Mouse (Mus musculus) kidney, embryonic 15.5 days (tissue): ENCODE results near the gene Aco2. TPM values are rescaled to one million over a fixed set of nuclear protein-coding genes. Genes with fewer than 3 reads are reported as not detected.

Source experiments
- ATAC-seq: fragments of 200-750 bp; cut with Nextera tagmentation; replicated peaks from 2 replicates; pipeline ENCODE4 v1.8.0; 2017; ENCODE audit warnings: moderate TSS enrichment; ENCODE audit not compliant: low FRiP score
- H3K27ac ChIP-seq: fragments of 300-500 bp; sonication (generic); 2 replicates; pipeline ENCODE4 v1.5.1; 2015; ENCODE audit warnings: mild to moderate bottlenecking, inconsistent platforms
- H3K27me3 ChIP-seq: fragments of 300-500 bp; sonication (generic); 2 replicates; pipeline ENCODE4 v1.6.1; 2015; ENCODE audit warnings: inconsistent platforms
- H3K36me3 ChIP-seq: fragments of 300-500 bp; sonication (generic); 2 replicates; pipeline ENCODE4 v1.6.1; 2015; ENCODE audit warnings: inconsistent platforms
- H3K4me1 ChIP-seq: fragments of 300-500 bp; sonication (generic); 2 replicates; pipeline ENCODE4 v1.6.1; 2015; ENCODE audit warnings: inconsistent platforms
- H3K4me2 ChIP-seq: fragments of 300-500 bp; sonication (generic); 2 replicates; pipeline ENCODE4 v1.6.1; 2015; ENCODE audit warnings: moderate library complexity, mild to moderate bottlenecking, inconsistent platforms
- H3K4me3 ChIP-seq: fragments of 300-500 bp; sonication (generic); replicated peaks from 2 replicates; pipeline ENCODE4 v1.5.1; 2015; ENCODE audit warnings: mild to moderate bottlenecking, inconsistent platforms
- H3K9ac ChIP-seq: fragments of 300-500 bp; sonication (generic); 2 replicates; pipeline ENCODE4 v1.6.1; 2015; ENCODE audit warnings: mild to moderate bottlenecking, inconsistent platforms
- H3K9me3 ChIP-seq: fragments of 300-500 bp; sonication (generic); replicated peaks from 2 replicates; pipeline ENCODE4 v1.6.1; 2016; ENCODE audit warnings: inconsistent platforms
- WGBS: fragments of 180-500 bp; shearing (Covaris S2); methylation state at CpG from one replicate; pipeline ENCODE4 v1.1.7; 2015; ENCODE audit warnings: mixed read lengths; 5-methylcytosine and 5-hydroxymethylcytosine counted together
- polyA plus RNA-seq: library from polyadenylated mRNA; unstranded; fragments of >200 nt; fragmentation: Nextera tagmentation; extraction: Ambion mirVana; gene quantifications from 2 replicates; pipeline ENCODE4 v1.2.1, GENCODE M21; 2015

Aco2 gene
- polyA plus RNA-seq, 1 experiment from 2014 or later, result 224 TPM

- 75% methylated on average over 10 of the region's 10 CpGs for WGBS
- H3K36me3 ChIP-seq, result peaks cover 45% of the 10 kb centered on the region
- no peak overlapping the region for H3K27ac ChIP-seq
- no peak overlapping the region for H3K4me3 ChIP-seq
- H3K4me1 ChIP-seq, result 0 out of 2 replicates have a peak, but pooled peaks cover 4% of the 10 kb centered on the region
- no peak overlapping the region for H3K4me2 ChIP-seq
- ATAC-seq, result no peak
- no peaks in the 10 kb centered on the region for H3K9me3 ChIP-seq
- H3K9ac ChIP-seq, result no peak overlapping the region
- H3K27me3 ChIP-seq, result no peaks in the 10 kb centered on the region
Measured at GRCm38 (mm10) chr15:81949076-81949475, 77.0 kb downstream of the Aco2 start.

GRCm38 (mm10) chr15:81949476-81950131 lies 77.5 kb downstream of the Aco2 start:
- H3K9ac ChIP-seq, result no peak overlapping the region
- H3K36me3 ChIP-seq, result peaks cover 50% of the 10 kb centered on the region
- no peak overlapping the region for H3K4me2 ChIP-seq
- H3K27ac ChIP-seq, result no peak overlapping the region
- no peaks in the 10 kb centered on the region for H3K9me3 ChIP-seq
- ATAC-seq, result no peak; the same call in none of the 2 replicates
- 58% methylated on average over 11 of the region's 11 CpGs for WGBS
- H3K4me3 ChIP-seq, result no peak overlapping the region
- no peaks in the 10 kb centered on the region for H3K27me3 ChIP-seq
- H3K4me1 ChIP-seq, result 0 out of 2 replicates have a peak, but pooled peaks cover 4% of the 10 kb centered on the region

- no peak overlapping the region for H3K4me3 ChIP-seq
- no peak overlapping the region for H3K9ac ChIP-seq
- H3K27me3 ChIP-seq, result no peaks in the 10 kb centered on the region
- 0 out of 2 replicates have a peak, but pooled peaks cover 4% of the 10 kb centered on the region for H3K4me1 ChIP-seq
- peaks cover 58% of the 10 kb centered on the region for H3K36me3 ChIP-seq
- ATAC-seq, result no peak
- H3K4me2 ChIP-seq, result no peak overlapping the region
- no peak overlapping the region for H3K27ac ChIP-seq
- H3K9me3 ChIP-seq, result no peaks in the 10 kb centered on the region
- 66% methylated on average over 5 of the region's 5 CpGs for WGBS
Measured at GRCm38 (mm10) chr15:81950716-81951115, 78.6 kb downstream of the Aco2 start.

- Histone ChIP-seq H3K36me3 (peaks cover 58% of the 10 kb centered on the region), H3K27me3 (no peaks in the 10 kb centered on the region), H3K4me3 (no peak overlapping the region), H3K4me1 (0 out of 2 replicates have a peak, but pooled peaks cover 4% of the 10 kb centered on the region), H3K4me2 (no peak overlapping the region), H3K27ac (no peak overlapping the region), H3K9ac (no peak overlapping the region), H3K9me3 (no peaks in the 10 kb centered on the region)
- 89% methylated on average over 9 of the region's 9 CpGs for WGBS
- ATAC-seq, result no peak
Measured at GRCm38 (mm10) chr15:81951159-81951558, 79.0 kb downstream of the Aco2 start.

GRCm38 (mm10) chr15:81952310-81952709 lies 80.2 kb downstream of the Aco2 start:
- Histone ChIP-seq H3K9ac (no peak overlapping the region), H3K36me3 (peaks cover 49% of the 10 kb centered on the region), H3K4me1 (0 out of 2 replicates have a peak, but pooled peaks cover 4% of the 10 kb centered on the region), H3K4me2 (no peak overlapping the region), H3K4me3 (no peak overlapping the region), H3K27ac (no peak overlapping the region), H3K27me3 (no peaks in the 10 kb centered on the region), H3K9me3 (no peaks in the 10 kb centered on the region)
- 85% methylated on average over 4 of the region's 4 CpGs for WGBS
- no peak for ATAC-seq

- WGBS, result 89% methylated on average over 9 of the region's 9 CpGs
- 0 out of 2 replicates have a peak, but pooled peaks cover 4% of the 10 kb centered on the region for H3K4me1 ChIP-seq
- no peak overlapping the region for H3K4me3 ChIP-seq
- H3K27me3 ChIP-seq, result no peaks in the 10 kb centered on the region
- no peak overlapping the region for H3K4me2 ChIP-seq
- H3K36me3 ChIP-seq, result peaks cover 48% of the 10 kb centered on the region
- no peak for ATAC-seq
- no peaks in the 10 kb centered on the region for H3K9me3 ChIP-seq
- no peak overlapping the region for H3K9ac ChIP-seq
- no peak overlapping the region for H3K27ac ChIP-seq
Measured at GRCm38 (mm10) chr15:81954151-81954583, 82.1 kb downstream of the Aco2 start.

GRCm38 (mm10) chr15:81954716-81955115 lies 82.6 kb downstream of the Aco2 start:
- Histone ChIP-seq H3K27me3 (no peaks in the 10 kb centered on the region), H3K27ac (no peak overlapping the region), H3K36me3 (peaks cover 45% of the 10 kb centered on the region), H3K9ac (no peak overlapping the region), H3K4me2 (no peak overlapping the region), H3K4me1 (0 out of 2 replicates have a peak, but pooled peaks cover 5% of the 10 kb centered on the region), H3K9me3 (no peaks in the 10 kb centered on the region), H3K4me3 (no peak overlapping the region)
- WGBS, result 93% methylated on average over 6 of the region's 6 CpGs
- no peak for ATAC-seq

GRCm38 (mm10) chr15:81955414-81955813 lies 83.3 kb downstream of the Aco2 start:
- no peak for ATAC-seq
- Histone ChIP-seq H3K9me3 (no peaks in the 10 kb centered on the region), H3K36me3 (peaks cover 41% of the 10 kb centered on the region), H3K4me2 (no peak overlapping the region), H3K27ac (no peak overlapping the region), H3K27me3 (no peaks in the 10 kb centered on the region), H3K4me3 (no peak overlapping the region), H3K4me1 (peaks cover 9% of the 10 kb centered on the region; the same call in 1 of the 2 replicates), H3K9ac (no peak overlapping the region)
- WGBS, result 89% methylated on average over 15 of the region's 15 CpGs

GRCm38 (mm10) chr15:81956457-81956856 lies 84.3 kb downstream of the Aco2 start:
- Histone ChIP-seq H3K9ac (no peak overlapping the region), H3K9me3 (no peaks in the 10 kb centered on the region), H3K27me3 (no peaks in the 10 kb centered on the region), H3K4me1 (peaks cover 12% of the 10 kb centered on the region; the same call in 1 of the 2 replicates), H3K4me2 (no peak overlapping the region), H3K36me3 (peaks cover 31% of the 10 kb centered on the region), H3K27ac (no peak overlapping the region), H3K4me3 (no peak overlapping the region)
- 59% methylated on average over 8 of the region's 8 CpGs for WGBS
- ATAC-seq, result no peak

GRCm38 (mm10) chr15:81957598-81957997 lies 85.5 kb downstream of the Aco2 start:
- H3K4me1 ChIP-seq, result peaks cover 13% of the 10 kb centered on the region; the same call in 1 of the 2 replicates
- H3K9me3 ChIP-seq, result no peaks in the 10 kb centered on the region
- ATAC-seq, result no peak
- H3K27me3 ChIP-seq, result no peaks in the 10 kb centered on the region
- no peak overlapping the region for H3K9ac ChIP-seq
- no peak overlapping the region for H3K27ac ChIP-seq
- no peak overlapping the region for H3K4me2 ChIP-seq
- H3K4me3 ChIP-seq, result no peak overlapping the region
- WGBS, result 85% methylated on average over 11 of the region's 11 CpGs
- peaks cover 20% of the 10 kb centered on the region for H3K36me3 ChIP-seq

- Histone ChIP-seq H3K9me3 (no peaks in the 10 kb centered on the region), H3K36me3 (peaks cover 15% of the 10 kb centered on the region), H3K4me2 (no peak overlapping the region), H3K4me3 (no peak overlapping the region), H3K27ac (no peak overlapping the region), H3K4me1 (peaks cover 13% of the 10 kb centered on the region; the same call in 1 of the 2 replicates), H3K27me3 (no peaks in the 10 kb centered on the region), H3K9ac (no peak overlapping the region)
- no peak for ATAC-seq
- 88% methylated on average over 3 of the region's 3 CpGs for WGBS
Measured at GRCm38 (mm10) chr15:81958906-81959305, 86.8 kb downstream of the Aco2 start.

GRCm38 (mm10) chr15:81960171-81961077 lies 88.3 kb downstream of the Aco2 start, which contains the start of gene Pmm1:
Pmm1 (minus strand) TSS chr15:81960930.
- H3K9ac ChIP-seq, result peak within 1 kb of the TSS; percentile 81
- H3K4me1 ChIP-seq, result peaks cover 13% of the 10 kb centered on the region; the same call in 1 of the 2 replicates
- H3K27ac ChIP-seq, result peak within 1 kb of the TSS; percentile 88
- peak; percentile 98 for ATAC-seq
- no peaks in the 10 kb centered on the region for H3K9me3 ChIP-seq
- peak within 1 kb of the TSS; percentile 71 for H3K4me3 ChIP-seq
- under 1% methylated on average over 77 of the region's 77 CpGs for WGBS
- no peaks in the 10 kb centered on the region for H3K27me3 ChIP-seq
- H3K4me2 ChIP-seq, result peak within 1 kb of the TSS; percentile 96
- no peaks in the 10 kb centered on the region; the same call in 1 of the 2 replicates for H3K36me3 ChIP-seq
